Mouse (Mus musculus): ENCODE results near the gene Olfr132.
"Not testable (repeated sequence)": the region's sequence is repeated elsewhere in the genome, so short reads cannot be mapped to it uniquely, and the experiment has no call there.

Olfr132 gene

DNA sequence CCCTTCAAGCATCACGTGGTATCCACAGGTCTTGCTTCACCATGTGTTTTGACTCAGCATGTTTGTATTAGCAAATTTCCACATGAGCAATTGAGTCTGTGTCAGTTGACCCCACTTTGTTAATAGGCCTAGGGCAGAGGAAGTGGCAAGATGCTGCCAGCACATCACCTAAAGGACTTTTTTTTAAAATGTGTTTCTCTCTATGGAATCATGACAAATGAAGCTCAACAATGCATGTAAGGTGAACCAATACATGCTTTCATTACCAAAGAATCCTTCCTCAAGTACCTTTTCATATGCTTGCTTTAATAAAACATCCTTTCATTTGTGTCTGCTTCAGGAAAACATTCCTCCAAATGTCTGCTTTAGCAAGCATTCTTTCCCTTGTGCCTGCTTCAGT, at the start of gene Olfr132:
TSS of gene Olfr132 (minus strand) at position 101 of the 400 bp plus-strand sequence.
- no peak for DNase-seq (ENCODE audit: low spot score)

DNA sequence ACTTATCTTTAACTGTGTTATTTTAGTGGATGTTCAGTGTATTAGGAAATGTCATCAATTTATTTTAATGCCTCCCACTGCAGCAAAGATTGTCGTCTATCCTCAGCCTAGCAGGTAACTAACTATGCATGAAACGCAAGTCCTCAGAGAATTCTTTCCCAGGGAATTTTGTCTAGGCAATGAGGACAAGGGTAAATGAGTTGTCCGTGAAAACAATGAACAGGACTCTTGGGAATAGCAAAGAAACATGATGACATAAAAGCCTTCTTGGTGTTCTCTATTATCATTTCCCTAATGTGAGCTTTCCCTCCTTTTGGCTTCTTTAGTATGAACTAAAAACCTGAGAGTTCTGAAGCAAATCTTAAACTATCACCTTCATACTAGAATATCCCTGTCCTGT, 36.8 kb upstream of the Olfr132 start, which contains the start of gene Olfr134:
TSS of gene Olfr134 (plus strand) at position 301 of the 400 bp plus-strand sequence.
- no peak for DNase-seq (ENCODE audit: low spot score)

DNA sequence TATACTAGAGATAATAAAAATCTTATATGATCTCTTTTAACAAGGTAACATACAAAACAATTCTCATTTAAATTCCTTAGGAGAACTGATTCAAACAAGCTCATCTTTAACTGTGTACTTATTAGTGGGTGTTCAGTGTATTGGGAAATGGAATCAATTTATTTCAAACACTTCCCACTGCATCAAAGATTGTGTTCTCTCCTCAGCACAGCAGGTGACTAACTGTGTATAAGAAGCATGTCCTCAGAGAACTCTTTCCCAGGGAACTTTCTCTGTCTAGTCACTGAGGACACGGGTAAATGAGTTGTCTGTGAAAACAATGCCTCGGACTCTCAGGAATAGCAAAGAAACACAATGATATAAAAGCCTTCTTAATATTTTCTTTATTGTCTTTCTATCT, 10.7 kb upstream of the Olfr132 start, which contains the start of gene Olfr133:
TSS of gene Olfr133 (plus strand) at position 301 of the 400 bp plus-strand sequence.
- DNase-seq (ENCODE audit: low spot score): no peak

DNA sequence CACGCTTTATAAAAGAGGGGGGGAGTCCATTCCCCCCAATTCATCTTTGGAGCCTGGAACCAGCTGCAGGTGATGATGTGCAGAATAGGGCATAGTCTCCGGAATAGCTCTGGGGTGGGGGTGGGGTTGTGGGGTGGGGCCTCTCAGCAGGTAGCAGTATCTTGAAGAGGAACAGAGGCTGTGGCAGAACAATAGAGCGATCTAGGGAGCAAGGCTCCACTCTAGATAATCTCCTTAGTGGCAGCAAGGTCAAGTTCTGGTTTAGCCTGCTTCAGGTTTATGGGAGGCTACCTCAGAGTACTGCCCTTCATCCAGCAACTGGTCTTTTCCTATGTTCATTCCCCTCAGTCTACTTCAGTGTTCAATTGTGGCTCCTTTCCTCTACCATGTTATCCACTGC, 9.0 kb downstream of the Olfr132 start:
- DNase-seq (ENCODE audit: low spot score): not testable (repeated sequence)

GRCm38 (mm10) chr17:38124199-38124598, 10.1 kb downstream of the Olfr132 start:
- not testable (repeated sequence) for DNase-seq (ENCODE audit: low spot score)

DNA sequence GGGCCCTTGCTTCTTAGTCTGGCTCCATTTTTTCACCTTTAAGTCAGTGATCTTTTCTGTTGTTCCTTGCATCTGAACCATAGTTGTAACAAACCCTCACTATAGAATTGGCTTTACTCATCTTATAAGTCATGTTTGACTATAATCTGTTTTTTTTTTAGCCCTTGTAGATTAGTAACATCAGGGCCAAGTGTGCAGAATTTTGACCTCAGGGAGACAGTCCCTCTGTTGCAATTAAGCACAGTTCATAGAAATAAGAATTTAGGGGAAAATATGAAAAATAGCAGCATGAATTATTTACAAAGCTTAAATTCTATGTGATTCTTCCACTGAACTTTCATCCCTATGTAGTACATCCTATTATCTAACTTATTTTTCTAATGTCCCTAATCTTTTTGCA, 45.7 kb downstream of the Olfr132 start, which contains the start of gene Olfr131:
TSS of gene Olfr131 (minus strand) at position 101 of the 400 bp plus-strand sequence.
- DNase-seq (ENCODE audit: low spot score): no peak

DNA sequence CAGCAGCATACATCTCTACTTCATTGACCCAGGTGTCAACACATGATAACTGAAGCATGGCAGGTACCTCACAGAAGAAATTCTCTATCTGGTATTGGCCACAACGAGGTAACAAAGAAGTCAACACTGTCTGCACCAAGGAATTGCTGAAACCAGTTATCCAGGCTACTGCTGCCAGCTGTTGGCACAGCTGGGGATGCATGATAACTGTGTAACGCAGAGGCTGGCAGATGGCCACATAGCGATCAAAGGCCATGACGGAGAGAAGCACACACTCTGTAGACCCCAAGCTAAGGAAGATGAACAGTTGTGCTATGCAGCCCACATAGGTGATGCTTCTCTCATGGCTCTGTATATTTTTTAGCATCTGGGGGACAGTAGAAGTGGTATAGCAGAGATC, 52.0 kb downstream of the Olfr132 start:
- DNase-seq (ENCODE audit: low spot score): no peak
